8 mouse cellular contexts compared by ENCODE assay signal in the genomic region with DNA sequence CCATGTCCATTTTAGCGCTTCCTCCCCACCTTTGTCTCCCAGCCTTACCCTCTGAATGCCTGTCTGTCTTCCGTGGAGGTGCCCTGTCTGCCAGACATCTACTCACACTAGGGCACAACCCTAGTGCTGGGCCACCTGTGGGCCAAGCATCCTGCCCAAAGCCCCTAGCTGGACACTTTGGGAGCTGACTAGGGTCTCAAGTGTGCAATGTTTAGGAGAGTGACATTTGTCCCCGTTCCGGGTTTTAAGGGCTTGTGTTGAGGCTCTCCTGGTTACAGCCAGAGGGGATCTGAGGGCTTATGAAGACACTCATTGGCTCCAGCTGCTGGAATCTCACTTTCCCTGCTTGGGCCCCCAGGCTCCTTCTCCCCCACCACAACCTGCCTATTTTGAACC. TPM values are rescaled to one million over a fixed set of nuclear protein-coding genes. Genes with fewer than 3 reads are reported as not detected.
DNase-seq lines count a peak whose midpoint lies in the region; ATAC-seq and TF ChIP-seq lines count a peak whose summit lies in the region.

No protein-coding gene starts in this region.

- H3K9ac ChIP-seq in kidney, embryonic 15.5 days: 0 out of 2 replicates have a peak overlapping the region, but pooled peaks have one; percentile 45
- peak overlapping the region; percentile 71 for H3K9ac ChIP-seq in embryonic facial prominence, embryonic 13.5 days
- H3K9ac ChIP-seq in intestine, postnatal 0 days (ENCODE audit: low read depth, low read length): no peak overlapping the region
- no peak overlapping the region for H3K9ac ChIP-seq in neural tube, embryonic 12.5 days

- H3K27ac ChIP-seq in kidney, embryonic 15.5 days: peak overlapping the region; percentile 58; the same call in 1 of the 2 replicates
- H3K27ac ChIP-seq in embryonic facial prominence, embryonic 13.5 days: peak overlapping the region; percentile 92
- H3K27ac ChIP-seq in intestine, postnatal 0 days (ENCODE audit: low read depth, low read length): no peak overlapping the region
- H3K27ac ChIP-seq in neural tube, embryonic 12.5 days: no peak overlapping the region

- H3K36me3 ChIP-seq in kidney, embryonic 15.5 days: no peaks in the 10 kb centered on the region
- no peaks in the 10 kb centered on the region for H3K36me3 ChIP-seq in embryonic facial prominence, embryonic 13.5 days
- H3K36me3 ChIP-seq in intestine, postnatal 0 days (ENCODE audit: control insufficient read depth, insufficient read depth): no peaks in the 10 kb centered on the region
- no peaks in the 10 kb centered on the region for H3K36me3 ChIP-seq in neural tube, embryonic 12.5 days

- peak overlapping the region; percentile 92 for H3K4me2 ChIP-seq in kidney, embryonic 15.5 days
- H3K4me2 ChIP-seq in embryonic facial prominence, embryonic 13.5 days: peak overlapping the region; percentile 90
- peak overlapping the region; percentile 96 for H3K4me2 ChIP-seq in intestine, postnatal 0 days (replicated peaks; ENCODE audit: low read depth)
- peak overlapping the region; percentile 86 for H3K4me2 ChIP-seq in neural tube, embryonic 12.5 days (replicated peaks)

- H3K9me3 ChIP-seq in kidney, embryonic 15.5 days (replicated peaks): no peaks in the 10 kb centered on the region
- H3K9me3 ChIP-seq in embryonic facial prominence, embryonic 13.5 days: no peaks in the 10 kb centered on the region
- H3K9me3 ChIP-seq in intestine, postnatal 0 days (ENCODE audit: control insufficient read depth): no peaks in the 10 kb centered on the region
- no peaks in the 10 kb centered on the region for H3K9me3 ChIP-seq in neural tube, embryonic 12.5 days

- no peak for ATAC-seq in kidney, embryonic 15.5 days (replicated peaks; ENCODE audit: low FRiP score)
- no peak for ATAC-seq in embryonic facial prominence, embryonic 13.5 days (ENCODE audit: insufficient number of reproducible peaks, insufficient read depth, low FRiP score, low TSS enrichment, low read depth)
- no peak for ATAC-seq in intestine, postnatal 0 days
- peak; percentile 18; the same call in 1 of the 2 replicates for ATAC-seq in neural tube, embryonic 12.5 days (ENCODE audit: low FRiP score, low read depth)

- DNase-seq in kidney, adult 18-20 months: no peak
- no peak for DNase-seq in ovary, adult 18-20 months (ENCODE audit: low spot score)
- DNase-seq in MN1 (ENCODE audit: low spot score): no peak
- DNase-seq in thymus, postnatal 36 days: no peak

- H3K4me3 ChIP-seq in kidney, embryonic 15.5 days (replicated peaks): peak overlapping the region; percentile 46
- H3K4me3 ChIP-seq in embryonic facial prominence, embryonic 13.5 days: peak overlapping the region; percentile 45
- H3K4me3 ChIP-seq in intestine, postnatal 0 days (ENCODE audit: low read depth, low read length): peak overlapping the region; percentile 47; the same call in 1 of the 2 replicates
- no peak overlapping the region; the same call in 1 of the 2 replicates for H3K4me3 ChIP-seq in neural tube, embryonic 12.5 days

- peaks cover 86% of the 10 kb centered on the region for H3K27me3 ChIP-seq in kidney, embryonic 15.5 days
- no peaks in the 10 kb centered on the region for H3K27me3 ChIP-seq in embryonic facial prominence, embryonic 13.5 days
- 0 out of 2 replicates have a peak, but pooled peaks cover 3% of the 10 kb centered on the region for H3K27me3 ChIP-seq in intestine, postnatal 0 days (replicated peaks; ENCODE audit: control insufficient read depth, insufficient read depth, low read length)
- peaks cover 45% of the 10 kb centered on the region for H3K27me3 ChIP-seq in neural tube, embryonic 12.5 days (replicated peaks)

- TF ChIP-seq CTCF in intestine, postnatal 0 days (IDR thresholded peaks at IDR 0.05; ENCODE audit: low read depth): no peak

- H3K4me1 ChIP-seq in kidney, embryonic 15.5 days: peaks cover 55% of the 10 kb centered on the region
- H3K4me1 ChIP-seq in embryonic facial prominence, embryonic 13.5 days: peaks cover 84% of the 10 kb centered on the region
- 0 out of 2 replicates have a peak, but pooled peaks cover 8% of the 10 kb centered on the region for H3K4me1 ChIP-seq in intestine, postnatal 0 days (replicated peaks; ENCODE audit: control insufficient read depth, insufficient read depth, low read length)
- H3K4me1 ChIP-seq in neural tube, embryonic 12.5 days: peaks cover 43% of the 10 kb centered on the region

- 7% methylated on average over 4 of the region's 4 CpGs for WGBS in kidney, embryonic 15.5 days
- WGBS in embryonic facial prominence, embryonic 13.5 days: 2% methylated on average over 4 of the region's 4 CpGs
- 45% methylated on average over 4 of the region's 4 CpGs for WGBS in intestine, postnatal 0 days
- under 1% methylated on average over 4 of the region's 4 CpGs for WGBS in neural tube, embryonic 12.5 days

RNA-seq across cellular contexts. Expression of a gene that starts 42.5 kb away (rescaled TPM):
- polyA plus RNA-seq in kidney, embryonic 15.5 days (2015; fragmentation: Nextera tagmentation; extraction: Ambion mirVana): 17.2 and 18.7 TPM in 2 replicates
- polyA plus RNA-seq in embryonic facial prominence, embryonic 13.5 days (2015; fragmentation: Nextera tagmentation; extraction: Ambion mirVana): 71.4 and 72.9 TPM in 2 replicates
- 3.9 and 4.0 TPM in 2 replicates for polyA plus RNA-seq in intestine, postnatal 0 days (2015; fragmentation: Nextera tagmentation; extraction: Ambion mirVana)
- 18.8 and 20.4 TPM in 2 replicates for polyA plus RNA-seq in neural tube, embryonic 12.5 days (2016; fragmentation: Nextera tagmentation; extraction: Ambion mirVana)

Comparison
In these comparisons a context has a peak if more than half of its experiments do, and no peak if none do; other contexts are left out.
1. H3K27ac ChIP-seq: peak in kidney, embryonic 15.5 days (single experiment) and embryonic facial prominence, embryonic 13.5 days (single experiment); none in intestine, postnatal 0 days (single experiment) and neural tube, embryonic 12.5 days (single experiment).
2. H3K9ac ChIP-seq: peak in kidney, embryonic 15.5 days (single experiment) and embryonic facial prominence, embryonic 13.5 days (single experiment); none in intestine, postnatal 0 days (single experiment) and neural tube, embryonic 12.5 days (single experiment).
3. Peak in every context shown above with its lines, with median percentiles within 50 percentile points of each other: H3K4me2 ChIP-seq.